Mouse (Mus musculus) adrenal gland, adult 8-10 months (tissue): ENCODE results near the gene Ptafr. TPM values are rescaled to one million over a fixed set of nuclear protein-coding genes. Genes with fewer than 3 reads are reported as not detected.
"Not testable (repeated sequence)": the region's sequence is repeated elsewhere in the genome, so short reads cannot be mapped to it uniquely, and the experiment has no call there.

Source experiments
- DNase-seq: peaks from one replicate; pipeline ENCODE4 v3.0.0; 2022
- total RNA-seq, 4 experiments: library from RNA; stranded (reverse); gene quantifications; 2 replicates each; pipeline ENCODE4 v1.2.4; 2022

Gene Ptafr
- total RNA-seq, 4 experiments from 2014 or later = 1.6 to 6.1 (median 3.8) TPM

DNA sequence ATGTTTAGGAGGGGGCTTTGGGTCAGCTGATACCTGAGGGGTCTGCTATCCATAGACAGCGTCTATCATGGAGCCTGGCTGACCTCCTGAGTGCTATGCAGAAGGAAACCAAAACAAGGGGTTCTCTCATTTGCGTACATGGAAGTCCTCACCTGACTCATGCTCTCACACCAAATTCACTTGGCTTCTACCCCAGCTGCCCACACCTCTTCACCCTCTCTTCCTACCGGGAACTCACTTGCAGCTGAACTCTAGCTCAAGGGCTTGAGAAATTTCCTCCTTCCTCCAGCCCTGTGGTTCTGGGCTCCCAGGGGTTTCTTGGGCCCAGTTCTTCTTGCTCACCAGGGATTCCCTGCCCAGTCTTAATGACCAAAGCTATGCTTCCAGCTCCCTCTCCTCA is 606 bp upstream of the Ptafr start:
- no peak for DNase-seq

DNA sequence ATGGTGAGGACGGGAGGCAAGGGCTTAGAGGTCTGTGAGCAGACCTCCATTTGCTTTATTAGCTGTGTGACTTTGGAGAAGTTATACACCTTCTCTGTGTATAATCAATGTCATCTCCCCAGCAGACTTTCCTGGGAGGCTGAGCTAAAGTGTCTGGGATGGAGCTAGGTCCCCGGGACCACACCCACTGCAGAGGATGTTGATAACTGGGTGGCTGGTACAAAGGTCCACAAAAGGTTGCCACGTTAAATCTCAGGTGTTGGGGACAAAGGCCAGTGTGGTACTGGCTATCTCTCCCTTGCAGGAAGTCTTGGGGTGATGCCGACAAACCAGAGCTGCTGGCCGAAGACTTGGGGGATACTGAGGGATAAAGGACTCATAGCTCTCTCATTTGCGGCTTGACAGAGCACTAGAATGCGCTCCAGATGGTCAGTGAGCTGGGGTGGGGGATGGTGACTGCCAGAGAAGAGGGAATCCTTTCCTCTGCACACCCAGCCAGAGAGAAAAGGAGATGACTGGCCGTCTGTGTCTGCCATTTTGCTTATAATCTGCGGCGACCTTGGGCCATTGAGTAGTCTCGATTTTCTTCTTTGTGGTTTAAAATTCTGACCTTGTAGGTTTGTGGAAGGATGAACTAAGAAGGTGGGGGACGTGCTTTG is 1.4 kb downstream of the Ptafr start:
- DNase-seq = no peak

- DNase-seq = peak; percentile 32
Observed at GRCm38 (mm10) chr4:132567361-132567779, 3.5 kb downstream of the Ptafr start.

DNA sequence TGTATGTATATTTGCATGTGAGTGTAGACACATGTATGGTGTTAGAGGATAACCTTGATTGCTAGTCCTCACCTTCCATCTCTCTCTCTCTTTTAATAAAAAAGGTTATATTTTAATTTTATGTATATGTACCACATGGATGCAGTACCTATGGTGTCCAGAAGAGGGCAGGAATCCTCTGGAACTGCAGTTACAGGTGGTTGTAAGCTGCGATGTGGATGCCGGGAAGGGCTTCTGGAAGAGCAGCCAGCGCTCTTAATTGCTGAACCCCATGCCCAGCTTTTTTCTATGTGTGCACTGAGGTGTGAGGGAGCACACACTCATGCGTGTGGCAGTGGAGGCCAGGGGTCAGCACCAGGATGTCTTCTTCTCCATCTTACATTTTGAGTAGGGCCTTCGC is 5.2 kb downstream of the Ptafr start:
- no peak for DNase-seq

DNA sequence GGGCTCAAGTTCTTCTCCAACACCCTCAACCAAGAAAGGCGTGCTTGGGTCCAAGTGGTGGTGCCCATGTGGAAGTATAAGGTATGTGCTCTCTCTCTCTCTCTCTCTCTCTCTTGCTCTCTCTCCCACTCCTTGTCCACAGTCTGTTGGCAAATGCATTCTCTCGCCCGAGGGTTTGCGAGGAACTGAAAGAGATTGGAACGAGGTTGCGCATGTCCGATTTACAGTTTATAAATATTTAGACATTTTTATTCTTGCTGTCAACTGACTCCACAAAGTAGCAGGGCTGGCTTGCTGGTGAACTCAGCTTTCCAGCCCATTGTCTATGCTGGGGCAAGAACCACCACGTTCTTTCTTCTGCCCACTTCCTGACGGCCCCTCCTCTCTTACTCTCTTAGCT is 7.3 kb downstream of the Ptafr start:
- no peak for DNase-seq

- DNase-seq = no peak
Observed at GRCm38 (mm10) chr4:132573327-132573726, 9.5 kb downstream of the Ptafr start.

- DNase-seq = no peak
Observed at GRCm38 (mm10) chr4:132574809-132575347, 11.0 kb downstream of the Ptafr start.

GRCm38 (mm10) chr4:132583781-132584180 is 19.9 kb downstream of the Ptafr start:
- no peak for DNase-seq

- no peak for DNase-seq
Observed at GRCm38 (mm10) chr4:132584975-132585374, 21.1 kb downstream of the Ptafr start.

DNA sequence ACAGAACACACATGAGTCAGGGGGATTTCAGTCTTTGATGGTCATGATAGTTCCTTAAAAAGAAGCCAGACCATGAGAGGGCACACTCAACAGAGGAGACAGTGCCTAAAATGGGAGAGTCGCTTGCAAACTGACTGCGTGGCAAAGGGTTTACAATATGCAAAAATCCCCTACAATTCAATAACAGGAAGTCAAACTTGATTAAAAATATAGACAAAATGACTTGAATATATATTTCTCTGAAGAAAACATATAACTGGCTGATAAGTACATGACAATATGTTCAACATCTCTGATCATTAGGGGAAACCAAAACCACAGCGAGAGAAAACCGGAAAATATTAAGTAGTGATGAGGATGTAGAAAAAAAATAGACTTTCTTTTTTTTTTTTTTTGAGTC is 22.4 kb downstream of the Ptafr start:
- DNase-seq = no peak

GRCm38 (mm10) chr4:132588512-132588911 is 24.6 kb downstream of the Ptafr start:
- no peak for DNase-seq

- DNase-seq = no peak
Observed at GRCm38 (mm10) chr4:132590642-132591041, 26.8 kb downstream of the Ptafr start.

DNA sequence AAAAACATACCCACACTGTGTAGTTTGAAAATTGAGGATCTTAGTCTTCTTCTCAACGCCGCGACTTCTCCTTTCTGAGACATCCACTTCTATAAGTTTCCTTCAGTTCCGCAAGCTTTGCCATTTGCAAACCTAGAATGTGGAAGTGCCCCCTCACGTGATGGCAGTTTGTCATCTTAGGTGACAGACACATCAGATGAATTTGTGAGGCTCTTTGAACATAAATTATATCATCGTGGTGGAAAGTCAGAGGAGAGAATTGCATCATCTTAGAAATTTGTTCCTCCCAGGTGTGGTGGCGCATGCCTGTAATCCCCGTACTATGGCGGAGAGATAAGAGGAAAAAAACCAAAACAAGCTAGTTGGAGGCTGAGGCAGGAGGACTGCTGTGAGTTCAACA is 29.1 kb downstream of the Ptafr start:
- no peak for DNase-seq

DNA sequence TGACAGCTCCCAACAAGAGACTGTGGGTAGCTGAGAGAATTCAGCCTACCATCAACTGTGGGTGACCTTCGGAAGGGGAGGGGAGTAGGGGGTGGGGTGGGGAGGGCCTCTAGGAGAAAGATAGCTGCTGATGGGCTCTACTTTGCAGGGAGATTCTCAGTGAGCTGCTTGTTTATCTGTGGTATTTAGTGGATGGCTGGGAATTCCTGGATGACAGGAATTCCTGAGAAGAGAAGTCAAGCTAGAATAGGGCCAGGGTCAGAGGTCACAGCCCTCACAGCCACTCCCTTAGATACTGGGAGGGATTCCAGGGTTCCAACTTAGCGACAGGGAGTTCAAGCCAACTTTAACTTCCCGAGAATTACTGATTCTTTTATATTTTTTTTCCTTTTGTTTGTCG is 30.3 kb downstream of the Ptafr start:
- DNase-seq = no peak

GRCm38 (mm10) chr4:132598861-132599260 is 35.0 kb downstream of the Ptafr start:
- no peak for DNase-seq

- DNase-seq = no peak
Observed at GRCm38 (mm10) chr4:132599764-132600163, 35.9 kb downstream of the Ptafr start.

DNA sequence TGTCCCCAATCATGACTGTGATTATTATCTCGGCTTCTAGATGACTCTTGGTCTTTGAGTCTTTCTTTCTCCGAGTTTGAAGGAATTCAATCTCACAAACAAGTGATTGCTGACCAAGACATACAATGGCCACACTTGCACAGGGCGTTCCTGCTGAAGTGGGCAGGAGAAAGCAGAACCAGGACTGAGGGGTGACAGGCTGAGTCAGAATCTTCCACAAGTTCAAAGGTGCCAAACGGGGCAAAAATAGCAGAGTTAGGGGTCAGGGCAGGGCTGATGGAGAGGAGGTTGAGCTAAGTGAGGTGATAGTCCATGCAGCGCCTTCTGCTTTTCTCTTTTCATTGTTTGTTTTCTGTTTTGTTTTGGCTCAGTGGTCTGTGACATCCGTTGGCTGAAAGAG is 36.6 kb downstream of the Ptafr start:
- DNase-seq = no peak

DNA sequence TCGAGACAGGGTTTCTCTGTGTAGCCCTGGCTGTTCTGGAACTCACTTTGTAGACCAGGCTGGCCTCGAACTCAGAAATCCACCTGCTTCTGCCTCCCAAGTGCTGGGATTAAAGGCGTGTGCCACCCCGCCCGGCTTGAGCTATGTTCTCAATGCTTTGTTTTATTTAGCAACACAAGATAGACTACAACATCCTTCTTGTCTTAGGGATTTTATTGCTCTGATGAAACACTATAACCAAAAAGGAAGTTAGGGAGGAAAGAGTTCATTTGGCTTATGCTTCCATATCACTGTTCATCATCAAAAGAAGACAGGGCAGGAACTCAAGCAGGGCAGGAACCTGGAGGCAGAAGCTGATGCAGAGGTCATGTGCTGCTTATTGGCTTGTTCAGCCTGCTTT is 37.4 kb downstream of the Ptafr start:
- DNase-seq = not testable (repeated sequence)

DNA sequence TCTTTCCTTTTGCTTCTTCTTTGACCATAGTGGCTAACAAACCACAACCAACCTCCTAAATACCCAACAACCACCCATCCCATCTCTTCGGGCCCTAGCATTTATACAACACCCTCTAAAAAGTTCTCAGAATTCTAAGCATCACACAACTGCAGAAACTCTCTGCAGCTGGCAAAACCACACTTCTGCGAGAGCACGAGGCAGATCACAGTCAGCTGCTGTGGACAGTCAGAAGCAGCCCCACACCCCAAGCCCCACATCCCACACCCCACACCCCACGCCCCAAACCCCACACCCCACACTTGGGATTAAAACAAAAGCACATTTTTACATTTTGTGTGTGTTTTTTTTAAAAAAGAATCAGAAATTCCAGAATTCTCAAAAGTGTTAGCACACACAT is 39.6 kb downstream of the Ptafr start:
- no peak for DNase-seq

GRCm38 (mm10) chr4:132605816-132606215 is 41.9 kb downstream of the Ptafr start:
- DNase-seq = no peak

DNA sequence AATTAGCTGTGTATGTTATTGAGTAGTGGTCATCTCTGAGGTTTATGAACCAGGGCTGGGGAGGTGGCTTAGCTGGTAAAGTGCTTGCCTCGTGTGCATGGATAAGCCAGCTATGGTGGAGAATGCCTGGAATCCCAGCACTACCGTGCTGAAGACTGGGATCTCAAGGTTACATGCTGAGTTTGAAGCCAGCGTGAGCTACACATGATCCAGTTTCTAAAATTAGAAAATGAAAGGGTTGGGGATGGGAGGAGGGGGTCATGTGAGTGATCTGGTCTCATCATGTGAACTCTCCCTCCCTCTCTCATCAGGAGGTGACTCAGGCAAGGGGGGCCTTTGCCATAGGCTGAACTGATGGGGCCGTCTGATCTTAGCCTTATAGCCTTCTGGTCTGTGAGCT is 44.3 kb downstream of the Ptafr start:
- DNase-seq = no peak

DNA sequence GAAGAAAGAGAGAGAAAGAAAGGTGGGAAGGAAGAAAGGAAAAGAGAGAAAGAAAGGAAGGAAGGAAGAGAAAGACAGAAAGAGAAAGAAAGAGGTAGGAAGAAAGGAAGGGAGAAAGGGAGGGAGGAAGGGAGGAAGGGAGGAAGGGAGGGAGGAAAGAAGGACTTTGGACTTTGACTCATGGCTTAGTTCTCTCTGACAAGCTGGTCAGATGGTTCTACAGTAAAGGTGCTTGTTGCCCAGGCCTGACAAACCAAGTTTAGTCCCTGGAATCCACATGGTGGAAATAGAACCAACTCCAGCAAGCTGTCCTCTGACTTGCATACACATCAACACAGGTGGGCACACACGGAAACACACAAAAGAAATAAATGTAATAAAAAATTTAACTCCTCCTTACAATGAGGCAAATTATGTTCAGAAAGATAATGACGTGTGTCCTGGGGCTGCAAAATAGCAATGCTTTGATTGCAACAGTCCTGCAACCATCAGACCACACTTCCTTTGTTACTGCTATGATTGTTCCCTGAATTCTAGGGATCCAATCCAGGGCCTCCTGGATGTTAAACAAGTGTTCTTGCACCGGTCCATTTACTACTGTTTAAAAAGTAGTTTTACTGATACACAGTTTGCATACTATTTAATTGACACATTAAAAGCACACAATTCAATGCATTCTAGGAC is 46.6 kb downstream of the Ptafr start:
- DNase-seq = no peak

- no peak for DNase-seq
Observed at GRCm38 (mm10) chr4:132611320-132611719, 47.5 kb downstream of the Ptafr start.

DNA sequence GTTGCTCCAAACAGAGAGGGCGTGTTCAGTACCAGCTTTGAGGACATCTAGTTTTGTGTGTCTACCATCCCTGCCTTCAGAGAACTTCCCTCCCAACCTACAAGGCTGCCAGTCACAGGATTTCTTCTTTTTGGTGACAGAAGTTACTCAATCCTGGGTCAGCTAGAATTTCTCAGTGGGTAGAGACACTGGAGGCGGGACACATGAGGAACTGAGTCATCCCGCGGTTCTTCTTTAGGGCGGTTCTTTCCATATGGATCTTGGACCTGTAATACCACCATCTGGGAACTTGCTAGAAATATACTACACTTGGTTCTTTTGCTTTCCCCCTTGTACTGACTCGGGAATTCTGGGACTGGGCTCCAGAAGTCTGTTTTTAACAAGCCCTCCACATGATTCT is 54.0 kb downstream of the Ptafr start:
- DNase-seq = no peak
